Mouse (Mus musculus) ES-E14 (cell line): ENCODE measurements at regions not wholly inside any gene's neighbourhood (a gene's known extent, or its start where the extent isn't known, plus 50 kb on each side); places are given as distances from the start of the nearest gene placed in this dataset.

Experiments
- DNase-seq: peaks from one replicate; pipeline ENCODE4 v3.0.0-alpha.2; 2013; ENCODE audit warnings: low read depth, low spot score
- H3K27ac ChIP-seq: 2 replicates; pipeline ENCODE4 v1.5.1; 2012; ENCODE audit warnings: low read depth, mild to moderate bottlenecking, low read length, moderate library complexity, mixed read lengths; ENCODE audit not compliant: poor library complexity, insufficient read depth, severe bottlenecking
- H3K36me3 ChIP-seq: 2 replicates; pipeline ENCODE4 v1.6.1; 2012; ENCODE audit warnings: mild to moderate bottlenecking, low read length, moderate library complexity, mixed read lengths; ENCODE audit not compliant: control insufficient read depth, poor library complexity, insufficient read depth, severe bottlenecking
- H3K4me1 ChIP-seq, 2 experiments: fragments of 150-350 bp in 1 of 2; sonication (generic) in 1 of 2; 2 replicates each; pipeline ENCODE4 v1.6.1; 2012; ENCODE audit warnings: low read length in 2 of 2, mild to moderate bottlenecking in 1 of 2, mixed read lengths in 1 of 2; ENCODE audit not compliant: control insufficient read depth in 2 of 2, insufficient read depth in 2 of 2, poor library complexity in 1 of 2
- H3K4me3 ChIP-seq, 2 experiments: fragments of 150-350 bp in 1 of 2; sonication (generic) in 1 of 2; 2 replicates each; pipeline ENCODE4 v1.5.1; 2012; ENCODE audit warnings: low read length in 2 of 2, low read depth in 1 of 2, mild to moderate bottlenecking in 1 of 2, mixed read lengths in 1 of 2; ENCODE audit not compliant: insufficient read depth in 1 of 2, poor library complexity in 1 of 2, severe bottlenecking in 1 of 2
- H3K9ac ChIP-seq: 2 replicates; pipeline ENCODE4 v1.6.1; 2012; ENCODE audit warnings: low read depth, mild to moderate bottlenecking, low read length, mixed read lengths; ENCODE audit not compliant: poor library complexity, insufficient read depth, severe bottlenecking
- H3K9me3 ChIP-seq: fragments of 150-350 bp; sonication (generic); 2 replicates; pipeline ENCODE4 v1.6.1; 2012; ENCODE audit warnings: low read depth, mild to moderate bottlenecking, low read length; ENCODE audit not compliant: control insufficient read depth, insufficient read depth
- CHD2 ChIP-seq: IDR thresholded peaks from 2 replicates; pipeline ENCODE4 v1.6.1; 2014; ENCODE audit warnings: mild to moderate bottlenecking, low read depth, low read length, inconsistent platforms
- HCFC1 ChIP-seq: IDR thresholded peaks from 2 replicates; pipeline ENCODE4 v1.6.1; 2012; ENCODE audit warnings: low read length, inconsistent platforms, borderline replicate concordance; ENCODE audit not compliant: insufficient read depth
- MAFK ChIP-seq: IDR thresholded peaks from 2 replicates; pipeline ENCODE4 v1.6.1; 2014; ENCODE audit warnings: mild to moderate bottlenecking, low read depth, low read length, inconsistent platforms; ENCODE audit not compliant: insufficient read depth
- ZC3H11A ChIP-seq: IDR thresholded peaks from 2 replicates; pipeline ENCODE4 v1.6.1; 2012; ENCODE audit warnings: low read depth, mild to moderate bottlenecking, inconsistent platforms, low read length, borderline replicate concordance
- ZNF384 ChIP-seq: IDR thresholded peaks from 2 replicates; pipeline ENCODE4 v1.6.1; 2012; ENCODE audit warnings: low read depth, low read length, inconsistent platforms
- in situ Hi-C, 2 experiments: fragments of 600-800 bp; cut with MboI; formaldehyde crosslinking; loops; one replicate each; pipeline ENCODE4 v1.15.1; 2025; ENCODE audit warnings: low sequenced_read_pairs in 2 of 2, inconsistent platforms in 1 of 2; ENCODE audit not compliant: unreplicated experiment in 2 of 2

DNA sequence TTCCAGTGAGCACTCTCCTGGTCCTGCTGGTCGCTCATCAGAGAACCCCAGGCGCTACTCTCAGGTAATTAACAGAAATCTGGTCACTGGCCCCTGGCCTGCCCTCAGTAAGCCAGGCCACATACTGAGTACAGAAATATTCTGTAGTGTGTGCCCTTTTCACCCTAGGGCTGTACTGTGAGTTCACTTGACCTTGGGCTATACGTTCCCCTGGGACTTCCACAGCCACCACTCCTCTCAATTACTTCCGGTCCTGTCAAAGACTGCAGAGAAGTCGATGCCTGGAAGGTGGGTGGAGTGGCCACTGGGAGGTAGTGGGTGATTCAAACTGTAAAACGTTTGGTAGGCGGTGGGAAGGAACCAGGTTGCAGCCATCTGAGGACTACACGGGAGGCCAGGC is 159.3 kb upstream of the Csf3r start:
- TF ChIP-seq ZC3H11A (no peak), HCFC1 (no peak), ZNF384 (no peak)
- Histone ChIP-seq H3K9ac (no peak overlapping the region), H3K27ac (no peak overlapping the region), H3K9me3 (no peaks in the 10 kb centered on the region), H3K36me3 (no peaks in the 10 kb centered on the region), H3K4me1 (peaks cover 4 to 17% of the 10 kb centered on the region in 2 experiments; a peak in 3 of 4 replicates), H3K4me3 (no peak overlapping the region)
- in situ Hi-C loops: no loop called here
- no peak for DNase-seq

- Histone ChIP-seq H3K27ac (no peak overlapping the region), H3K4me3 (no peak overlapping the region), H3K4me1 (peaks cover 4 to 17% of the 10 kb centered on the region in 2 experiments; a peak in 3 of 4 replicates), H3K9me3 (no peaks in the 10 kb centered on the region), H3K9ac (no peak overlapping the region), H3K36me3 (no peaks in the 10 kb centered on the region)
- DNase-seq: no peak
- TF ChIP-seq MAFK: no peak
- no peak for TF ChIP-seq CHD2
- TF ChIP-seq HCFC1: no peak
- TF ChIP-seq ZNF384: no peak
- TF ChIP-seq ZC3H11A: no peak
- in situ Hi-C loops: no loop called here
These were observed 158.6 kb upstream of the Csf3r start for GRCm38 (mm10) chr4:125865728-125866127.

DNA sequence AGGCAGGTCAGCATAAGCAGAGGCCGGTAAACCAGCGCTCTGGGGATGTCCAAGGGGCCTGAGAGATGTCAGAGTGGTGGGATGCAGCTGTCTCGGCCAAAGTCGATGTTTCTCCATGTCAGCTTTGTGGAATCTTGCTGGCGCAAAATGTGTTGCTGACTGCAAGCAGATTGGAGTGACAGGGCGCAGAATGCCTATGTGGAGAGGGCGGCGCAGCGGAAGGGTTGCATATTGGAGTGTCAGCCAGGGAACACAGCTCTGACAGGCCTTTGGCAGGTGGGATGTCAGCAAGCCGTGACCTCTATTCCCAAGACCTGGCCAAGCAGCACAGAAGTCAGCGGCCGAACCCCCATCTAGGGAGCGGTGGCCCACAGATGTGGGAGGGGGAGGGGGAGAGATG is 153.1 kb upstream of the Csf3r start:
- no peaks in the 10 kb centered on the region for H3K36me3 ChIP-seq
- no peak overlapping the region for H3K27ac ChIP-seq
- no peaks in the 10 kb centered on the region for H3K9me3 ChIP-seq
- H3K4me3 ChIP-seq: no peak overlapping the region
- in situ Hi-C loops: no loop called here
- DNase-seq: no peak
- TF ChIP-seq ZNF384: no peak
- TF ChIP-seq CHD2: no peak
- TF ChIP-seq HCFC1: no peak
- TF ChIP-seq MAFK: no peak
- no peak for TF ChIP-seq ZC3H11A
- H3K9ac ChIP-seq: no peak overlapping the region
- no peaks in the 10 kb centered on the region for H3K4me1 ChIP-seq

GRCm38 (mm10) chr4:125880028-125880427 is 144.3 kb upstream of the Csf3r start:
- H3K9ac ChIP-seq: no peak overlapping the region
- no peak overlapping the region for H3K27ac ChIP-seq
- in situ Hi-C loops: no loop called here
- TF ChIP-seq MAFK (no peak), ZNF384 (no peak), HCFC1 (no peak), CHD2 (no peak), ZC3H11A (no peak)
- no peak for DNase-seq
- no peak overlapping the region for H3K4me3 ChIP-seq
- no peaks in the 10 kb centered on the region for H3K36me3 ChIP-seq
- H3K9me3 ChIP-seq: no peaks in the 10 kb centered on the region
- H3K4me1 ChIP-seq: peaks cover 0 to 4% of the 10 kb centered on the region in 2 experiments; a peak in 1 of 4 replicates

- Histone ChIP-seq H3K9ac (no peak overlapping the region), H3K27ac (no peak overlapping the region), H3K4me1 (peaks cover 0 to 4% of the 10 kb centered on the region in 2 experiments; a peak in 1 of 4 replicates), H3K9me3 (no peaks in the 10 kb centered on the region), H3K36me3 (no peaks in the 10 kb centered on the region), H3K4me3 (no peak overlapping the region)
- in situ Hi-C loops: no loop called here
- DNase-seq: no peak
- TF ChIP-seq ZC3H11A (no peak), MAFK (no peak), CHD2 (no peak), ZNF384 (no peak), HCFC1 (no peak)
These were observed 141.8 kb upstream of the Csf3r start for GRCm38 (mm10) chr4:125882531-125882930.
